Mouse (Mus musculus) midbrain, embryonic 12.5 days (tissue): ENCODE measurements around the gene Josd1. TPM values are rescaled to one million over a fixed set of nuclear protein-coding genes. Genes with fewer than 3 reads are reported as not detected.
"Not testable (repeated sequence)": the region's sequence is repeated elsewhere in the genome, so short reads cannot be mapped to it uniquely, and the experiment has no call there.

Experiments
- ATAC-seq: fragments of 200-750 bp; cut with Nextera tagmentation; 2 replicates; pipeline ENCODE4 v1.8.0; 2017; ENCODE audit warnings: low read depth, moderate TSS enrichment, moderate library complexity; ENCODE audit not compliant: low FRiP score
- H3K27ac ChIP-seq: fragments of 300-500 bp; sonication (generic); replicated peaks from 2 replicates; pipeline ENCODE4 v1.5.1; 2016; ENCODE audit warnings: mild to moderate bottlenecking
- H3K27me3 ChIP-seq: fragments of 300-500 bp; sonication (generic); 2 replicates; pipeline ENCODE4 v1.6.1; 2016; ENCODE audit warnings: mild to moderate bottlenecking
- H3K36me3 ChIP-seq: fragments of 300-500 bp; sonication (generic); 2 replicates; pipeline ENCODE4 v1.6.1; 2016
- H3K4me1 ChIP-seq: fragments of 300-500 bp; sonication (generic); 2 replicates; pipeline ENCODE4 v1.6.1; 2016
- H3K4me2 ChIP-seq: fragments of 300-500 bp; sonication (generic); replicated peaks from 2 replicates; pipeline ENCODE4 v1.6.1; 2016; ENCODE audit warnings: mild to moderate bottlenecking, moderate library complexity
- H3K4me3 ChIP-seq: fragments of 300-500 bp; sonication (generic); 2 replicates; pipeline ENCODE4 v1.5.1; 2016; ENCODE audit warnings: mild to moderate bottlenecking
- H3K9ac ChIP-seq: fragments of 300-500 bp; sonication (generic); replicated peaks from 2 replicates; pipeline ENCODE4 v1.6.1; 2016; ENCODE audit warnings: mild to moderate bottlenecking, moderate library complexity
- H3K9me3 ChIP-seq: fragments of 300-500 bp; sonication (generic); 2 replicates; pipeline ENCODE4 v1.6.1; 2016; ENCODE audit warnings: mild to moderate bottlenecking
- WGBS: fragments of 180-500 bp; shearing (Covaris S2); methylation state at CpG from one replicate; pipeline ENCODE4 v1.1.7; 2016; 5-methylcytosine and 5-hydroxymethylcytosine counted together
- polyA plus RNA-seq: library from polyadenylated mRNA; unstranded; fragments of >200 nt; fragmentation: Nextera tagmentation; extraction: Ambion mirVana; gene quantifications from 2 replicates; pipeline ENCODE4 v1.2.1, GENCODE M21; 2016

The Josd1 gene
- polyA plus RNA-seq, 1 experiment from 2014 or later: 24.8 TPM

DNA sequence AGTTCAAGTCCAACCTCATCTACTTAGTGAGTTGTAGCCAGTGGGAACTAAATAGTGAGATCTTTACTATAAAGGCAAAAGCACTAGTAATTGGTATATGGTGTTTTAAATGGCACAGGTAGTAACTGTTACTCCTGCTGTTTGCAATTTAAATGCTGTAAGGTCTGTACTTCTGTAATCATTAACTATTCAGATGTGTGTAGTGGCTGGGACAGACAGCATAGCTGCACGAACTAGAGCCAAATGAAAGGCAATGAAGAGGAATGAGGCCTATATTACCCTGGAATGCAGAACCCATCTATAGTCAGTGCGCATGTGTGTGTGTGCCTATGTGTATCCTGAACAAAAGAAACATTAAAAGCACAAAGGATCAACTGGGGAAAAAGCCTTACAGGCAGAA lies 9.8 kb downstream of the Josd1 start:
- Histone ChIP-seq H3K9ac (no peak overlapping the region), H3K9me3 (no peaks in the 10 kb centered on the region), H3K4me2 (no peak overlapping the region), H3K4me1 (peaks cover 1% of the 10 kb centered on the region), H3K27me3 (no peaks in the 10 kb centered on the region), H3K36me3 (peaks cover 39% of the 10 kb centered on the region), H3K27ac (no peak overlapping the region), H3K4me3 (no peak overlapping the region)
- no peak for ATAC-seq
- WGBS: 88% methylated on average over 2 of the region's 2 CpGs

DNA sequence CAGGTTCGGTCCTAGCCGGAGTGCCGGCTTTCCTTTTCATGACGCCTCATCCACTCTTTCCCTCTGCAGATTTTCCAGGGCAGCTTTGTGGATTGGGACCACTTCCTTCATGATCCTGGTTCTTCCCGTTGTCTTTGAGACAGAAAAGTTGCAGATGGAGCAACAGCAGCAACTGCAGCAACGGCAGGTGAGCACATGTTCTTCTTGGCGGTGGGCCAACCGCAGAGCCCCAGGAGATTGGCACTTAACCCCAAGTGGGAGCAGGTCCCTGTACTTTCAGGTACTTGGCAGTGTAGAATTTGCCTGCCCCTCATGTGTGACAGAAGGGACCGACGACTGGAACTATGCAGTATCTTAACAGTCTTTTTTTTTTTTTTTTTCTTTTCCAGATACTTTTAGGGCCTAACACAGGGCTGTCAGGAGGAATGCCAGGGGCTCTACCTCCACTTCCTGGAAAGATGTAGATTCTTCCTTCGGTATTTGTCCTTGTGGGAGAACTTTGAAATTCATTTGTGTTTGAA lies 15.8 kb downstream of the Josd1 start:
- peaks cover 55% of the 10 kb centered on the region for H3K36me3 ChIP-seq
- peak overlapping the region; percentile 95; the same call in 1 of the 2 replicates for H3K4me3 ChIP-seq
- not testable (repeated sequence) for H3K27ac ChIP-seq, ATAC-seq, H3K27me3 ChIP-seq, H3K9me3 ChIP-seq, H3K9ac ChIP-seq, H3K4me1 ChIP-seq
- peak overlapping the region; percentile 66 for H3K4me2 ChIP-seq
- WGBS: 89% methylated on average over 11 of the region's 11 CpGs

DNA sequence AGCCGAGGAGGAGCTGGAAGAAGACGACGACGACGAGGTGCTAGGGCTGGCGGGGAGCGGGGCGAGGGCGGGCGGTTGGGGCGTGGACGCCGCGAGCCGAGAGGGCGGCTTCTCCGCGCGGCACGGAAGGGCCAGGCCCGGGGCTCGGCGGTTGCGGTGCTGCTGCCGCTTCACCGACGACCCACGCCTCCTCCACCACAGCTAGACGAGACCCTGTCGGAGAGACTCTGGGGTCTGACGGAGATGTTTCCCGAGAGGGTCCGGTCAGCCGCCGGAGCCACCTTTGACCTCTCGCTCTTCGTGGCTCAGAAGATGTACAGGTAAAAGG lies 16.8 kb downstream of the Josd1 start:
- peaks cover 6% of the 10 kb centered on the region for H3K4me1 ChIP-seq
- peak overlapping the region; percentile 90 for H3K9ac ChIP-seq
- WGBS: under 1% methylated on average over 27 of the region's 37 CpGs
- H3K27ac ChIP-seq: 0 out of 2 replicates have a peak overlapping the region, but pooled peaks have one; percentile 52
- H3K27me3 ChIP-seq: no peaks in the 10 kb centered on the region
- H3K4me3 ChIP-seq: peak overlapping the region; percentile 95
- ATAC-seq: peak; percentile 67; the same call in 1 of the 2 replicates
- peaks cover 55% of the 10 kb centered on the region for H3K36me3 ChIP-seq
- peak overlapping the region; percentile 66 for H3K4me2 ChIP-seq
- H3K9me3 ChIP-seq: no peaks in the 10 kb centered on the region

DNA sequence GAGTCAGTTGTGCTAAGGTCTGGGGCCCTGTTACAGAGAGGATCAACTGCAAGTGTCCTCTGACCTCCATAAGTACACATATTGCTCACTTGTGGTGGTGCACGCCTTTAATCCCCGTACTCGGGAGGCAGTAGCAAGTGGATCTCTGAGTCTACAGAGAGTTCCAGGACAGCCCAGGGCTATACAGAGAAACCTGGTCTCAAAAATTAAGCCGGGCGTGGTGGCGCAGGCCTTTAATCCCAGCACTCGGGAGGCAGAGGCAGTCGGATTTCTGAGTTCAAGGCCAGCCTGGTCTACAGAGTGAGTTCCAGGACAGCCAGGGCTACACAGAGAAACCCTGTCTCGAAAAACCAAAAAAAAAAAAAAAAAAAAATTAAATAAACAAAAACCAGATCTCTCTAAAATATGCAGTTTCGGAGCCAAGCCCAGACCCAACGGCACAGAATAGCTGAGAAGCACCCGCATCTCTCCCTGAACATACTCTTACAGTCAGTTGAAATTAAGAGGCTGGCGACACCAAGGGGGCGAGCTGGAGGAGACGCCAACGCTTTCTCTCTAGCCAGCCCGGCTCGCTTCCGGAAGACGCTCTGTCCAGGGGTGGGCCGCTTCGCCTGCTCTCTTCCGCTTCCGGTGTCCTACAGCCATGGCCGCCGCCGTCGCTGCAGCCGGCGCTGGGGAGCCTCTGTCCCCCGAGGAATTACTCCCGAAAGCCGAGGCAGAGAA lies 17.3 kb downstream of the Josd1 start, which contains the start of gene Tomm22:
Tomm22 (plus strand) TSS at position 613 of the 723 bp plus-strand sequence.
- Histone ChIP-seq H3K27ac (0 out of 2 replicates have a peak within 1 kb of the TSS, but pooled peaks have one; percentile 52), H3K9ac (peak within 1 kb of the TSS; percentile 90), H3K27me3 (no peaks in the 10 kb centered on the region), H3K9me3 (no peaks in the 10 kb centered on the region), H3K4me1 (peaks cover 6% of the 10 kb centered on the region), H3K36me3 (peaks cover 56% of the 10 kb centered on the region), H3K4me3 (peak within 1 kb of the TSS; percentile 95), H3K4me2 (peak within 1 kb of the TSS; percentile 66)
- 18% methylated on average over 32 of the region's 33 CpGs for WGBS
- ATAC-seq: peak; percentile 96

DNA sequence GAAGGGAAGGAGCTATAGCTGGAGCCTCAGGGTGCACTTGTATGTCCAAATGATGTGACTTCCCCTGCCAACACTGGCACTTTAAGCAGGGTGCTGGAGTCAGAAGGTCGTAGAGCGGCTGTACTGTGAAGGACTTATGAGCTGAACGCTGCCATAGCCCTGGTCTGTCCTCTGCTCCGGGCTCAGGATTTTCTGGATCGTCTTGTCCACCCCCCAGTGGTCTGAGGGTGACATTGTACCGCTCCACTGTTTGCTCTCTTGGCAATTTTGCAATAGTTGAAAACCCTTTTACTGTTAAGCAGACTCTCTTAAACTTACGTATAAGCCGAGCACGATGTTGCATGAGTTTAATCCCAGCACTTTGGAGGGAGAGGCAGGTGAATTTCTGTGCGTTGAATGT lies 18.5 kb downstream of the Josd1 start:
- 73% methylated on average over 10 of the region's 10 CpGs for WGBS
- H3K4me2 ChIP-seq: no peak overlapping the region
- peaks cover 6% of the 10 kb centered on the region for H3K4me1 ChIP-seq
- no peaks in the 10 kb centered on the region for H3K9me3 ChIP-seq
- peaks cover 44% of the 10 kb centered on the region for H3K36me3 ChIP-seq
- H3K9ac ChIP-seq: no peak overlapping the region
- H3K27me3 ChIP-seq: no peaks in the 10 kb centered on the region
- H3K27ac ChIP-seq: no peak overlapping the region
- H3K4me3 ChIP-seq: no peak overlapping the region
- no peak for ATAC-seq

DNA sequence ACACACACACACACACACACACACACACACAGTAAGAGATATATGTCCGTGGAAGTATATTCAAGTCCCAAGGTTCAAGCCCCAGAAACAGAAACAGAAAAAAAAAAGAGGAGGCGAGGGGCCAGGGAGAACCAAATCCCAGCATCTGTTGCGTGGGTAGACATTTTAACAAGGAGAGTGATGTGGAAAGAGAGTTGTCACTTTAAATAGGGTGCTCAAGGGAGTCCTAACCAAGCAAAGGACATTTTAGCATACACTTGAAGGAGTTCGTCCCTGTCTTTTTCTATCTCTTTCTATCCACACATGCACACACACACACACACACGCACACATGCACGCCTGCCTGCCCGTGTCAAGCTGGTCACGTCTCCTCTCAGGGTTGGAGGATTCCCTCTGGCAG lies 23.1 kb downstream of the Josd1 start:
- Histone ChIP-seq H3K27me3 (no peaks in the 10 kb centered on the region), H3K9ac (no peak overlapping the region), H3K9me3 (no peaks in the 10 kb centered on the region), H3K4me2 (no peak overlapping the region), H3K4me1 (peaks cover 3% of the 10 kb centered on the region), H3K27ac (no peak overlapping the region), H3K36me3 (peaks cover 38% of the 10 kb centered on the region), H3K4me3 (no peak overlapping the region)
- 89% methylated on average over 8 of the region's 8 CpGs for WGBS
- ATAC-seq: no peak

DNA sequence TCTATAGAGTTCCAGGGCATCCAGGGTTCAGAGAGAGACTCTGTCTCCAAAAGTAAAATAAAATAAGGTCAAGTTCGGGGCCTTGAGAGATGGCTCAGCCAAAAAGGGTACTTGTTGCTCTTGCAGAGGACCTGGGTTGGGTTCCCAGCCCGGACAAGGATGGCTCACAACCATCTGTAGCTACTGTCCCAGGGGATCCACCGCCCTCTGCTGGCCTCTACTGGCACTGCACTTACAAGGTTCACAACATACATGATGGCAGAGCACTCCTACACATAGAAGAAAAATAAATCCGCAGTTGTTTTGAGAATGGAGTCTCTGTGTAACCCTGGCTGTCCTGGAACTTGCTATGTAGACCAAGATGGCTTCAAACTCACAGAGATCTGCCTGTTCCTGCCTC lies 25.9 kb downstream of the Josd1 start:
- H3K36me3 ChIP-seq: peaks cover 29% of the 10 kb centered on the region
- no peak for ATAC-seq
- H3K27me3 ChIP-seq: no peaks in the 10 kb centered on the region
- H3K4me1 ChIP-seq: peaks cover 12% of the 10 kb centered on the region
- H3K9me3 ChIP-seq: no peaks in the 10 kb centered on the region
- WGBS: 76% methylated on average over 4 of the region's 4 CpGs
- no peak overlapping the region for H3K4me2 ChIP-seq
- no peak overlapping the region for H3K27ac ChIP-seq
- H3K9ac ChIP-seq: no peak overlapping the region
- no peak overlapping the region for H3K4me3 ChIP-seq

DNA sequence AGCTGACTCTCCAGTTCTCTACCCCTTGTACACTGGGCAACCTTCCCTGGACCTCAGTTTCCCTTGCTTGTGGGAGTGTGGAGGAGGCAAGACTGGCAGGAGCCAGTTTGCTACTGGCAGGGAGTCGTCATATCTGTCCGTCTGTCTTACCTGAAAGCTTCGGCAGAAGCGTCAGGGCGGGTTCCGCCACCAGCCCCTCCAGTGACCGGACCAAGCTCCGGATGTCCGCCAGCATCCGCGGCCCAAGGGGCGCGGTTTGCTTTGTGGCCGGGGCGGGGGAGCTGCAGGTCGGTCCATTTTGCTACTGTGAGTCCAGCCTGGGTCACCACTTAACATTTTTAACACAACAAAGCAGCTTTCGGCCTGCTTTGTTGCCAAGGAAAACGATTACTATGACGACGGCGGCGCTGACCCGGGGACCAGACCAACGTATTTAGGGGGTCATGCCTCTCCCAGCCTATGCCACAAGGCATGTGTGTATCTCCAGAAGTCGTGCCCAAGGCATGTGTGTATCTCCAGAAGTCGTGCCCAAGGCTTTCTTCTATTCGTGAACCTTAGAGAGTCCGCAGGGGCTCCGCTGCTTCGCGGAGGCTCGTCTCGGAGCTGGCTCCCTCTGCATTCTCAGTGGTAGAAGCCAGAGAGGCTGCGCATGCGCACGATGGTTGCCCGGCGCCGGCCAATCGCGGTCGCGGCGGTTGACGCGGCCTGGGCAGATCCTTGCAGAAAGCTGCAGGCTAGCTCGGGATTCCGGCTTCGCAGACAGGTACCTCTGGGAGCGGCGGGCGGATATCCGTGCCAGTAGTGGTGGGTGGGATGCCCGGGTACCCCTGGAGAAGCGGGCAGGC lies 29.0 kb downstream of the Josd1 start, which contains the start of the genes Fam227a and Cby1:
Fam227a (minus strand) TSS at position 426 of the 845 bp plus-strand sequence.
Cby1 (plus strand) TSS at position 669 of the 845 bp plus-strand sequence.
- peak; percentile 87 for ATAC-seq
- H3K4me2 ChIP-seq: peak within 1 kb of the TSS; percentile 80
- no peaks in the 10 kb centered on the region for H3K27me3 ChIP-seq
- WGBS: under 1% methylated on average over 55 of the region's 55 CpGs
- no peaks in the 10 kb centered on the region for H3K9me3 ChIP-seq
- H3K36me3 ChIP-seq: peaks cover 14% of the 10 kb centered on the region; the same call in 1 of the 2 replicates
- H3K27ac ChIP-seq: peak within 1 kb of the TSS; percentile 94
- peak within 1 kb of the TSS; percentile 84 for H3K4me3 ChIP-seq
- H3K4me1 ChIP-seq: peaks cover 12% of the 10 kb centered on the region
- H3K9ac ChIP-seq: peak within 1 kb of the TSS; percentile 84

DNA sequence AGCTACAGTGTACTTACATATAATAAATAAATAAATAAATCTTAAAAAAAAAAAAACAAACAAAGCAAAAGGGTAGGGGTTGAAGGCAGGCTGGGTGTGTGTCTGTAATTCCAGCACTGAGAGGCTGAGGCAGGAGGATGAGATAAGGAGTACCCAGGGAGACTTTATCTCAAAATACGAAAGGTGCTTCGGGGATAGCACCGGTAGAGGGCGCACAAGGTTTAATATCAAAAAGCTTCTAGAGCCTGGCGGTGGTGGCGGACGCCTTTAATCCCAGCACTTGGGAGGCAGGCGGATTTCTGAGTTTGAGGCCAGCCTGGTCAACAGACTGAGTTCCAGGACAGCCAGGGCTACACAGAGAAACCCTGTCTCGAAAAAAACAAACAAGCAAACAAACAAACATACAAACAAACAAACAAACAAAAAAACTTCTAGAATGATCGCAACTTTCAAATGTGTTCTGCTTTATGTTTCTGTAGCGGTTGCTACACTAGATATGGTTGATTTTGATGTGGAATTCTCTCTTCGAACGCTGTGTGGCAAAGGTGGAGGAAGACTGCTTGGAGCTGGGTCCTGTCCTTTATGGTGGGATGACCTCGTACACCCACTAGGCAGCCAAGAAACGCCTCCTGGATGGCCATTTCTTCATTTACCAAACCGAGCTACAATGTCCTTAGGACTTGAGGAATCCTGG lies 29.7 kb downstream of the Josd1 start:
- WGBS: 5% methylated on average over 16 of the region's 16 CpGs
- ATAC-seq: no peak

DNA sequence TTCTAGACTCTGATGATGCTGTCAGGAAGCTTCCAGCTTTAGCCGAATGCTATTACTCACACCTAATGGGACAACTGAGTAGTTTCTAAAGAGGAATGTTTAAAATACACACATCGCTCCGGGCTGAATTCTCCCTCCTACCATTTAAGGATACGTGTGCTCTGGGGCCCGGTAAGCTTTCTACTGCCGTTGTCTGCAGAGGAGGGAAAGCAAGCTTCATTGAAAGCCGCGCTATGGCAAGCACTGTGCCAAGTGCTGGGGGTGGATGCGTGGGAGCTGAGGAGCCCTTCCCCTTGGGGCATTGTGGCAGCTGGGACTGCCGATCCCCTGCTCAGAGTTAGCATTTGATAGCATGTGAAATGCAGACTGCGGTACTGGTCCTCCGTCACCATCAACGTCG lies 31.3 kb downstream of the Josd1 start:
- H3K4me2 ChIP-seq: no peak overlapping the region
- WGBS: 93% methylated on average over 14 of the region's 14 CpGs
- no peak overlapping the region for H3K4me3 ChIP-seq
- H3K9me3 ChIP-seq: no peaks in the 10 kb centered on the region
- peaks cover 9% of the 10 kb centered on the region for H3K36me3 ChIP-seq
- H3K4me1 ChIP-seq: peaks cover 12% of the 10 kb centered on the region
- H3K9ac ChIP-seq: no peak overlapping the region
- H3K27me3 ChIP-seq: no peaks in the 10 kb centered on the region
- no peak overlapping the region for H3K27ac ChIP-seq
- ATAC-seq: no peak

More for the DNA sequence above, 29.7 kb downstream of the Josd1 start:
- Histone ChIP-seq H3K9ac (peak overlapping the region; percentile 84), H3K9me3 (no peaks in the 10 kb centered on the region), H3K4me1 (peaks cover 12% of the 10 kb centered on the region), H3K4me3 (peak overlapping the region; percentile 84), H3K4me2 (peak overlapping the region; percentile 80), H3K27ac (peak overlapping the region; percentile 94), H3K27me3 (no peaks in the 10 kb centered on the region), H3K36me3 (peaks cover 8% of the 10 kb centered on the region; the same call in 1 of the 2 replicates)

DNA sequence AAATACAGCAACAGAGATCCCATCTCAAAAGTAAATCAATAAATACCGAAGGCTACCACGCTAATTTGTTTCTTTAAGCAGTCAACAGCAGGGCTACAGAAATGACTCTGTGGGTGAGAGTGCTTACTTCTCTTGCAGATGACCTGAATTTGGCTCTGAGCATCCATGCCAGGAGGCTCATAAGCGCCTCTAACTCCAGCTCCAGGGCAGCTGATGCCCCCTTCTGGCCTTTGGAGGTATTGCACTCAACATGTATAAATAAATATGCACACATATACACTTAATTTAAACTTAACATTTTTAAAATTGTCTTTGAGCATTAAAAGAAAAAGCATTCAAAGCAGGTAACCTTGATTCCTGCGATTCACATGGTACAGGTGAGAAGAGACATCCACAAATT lies 36.2 kb downstream of the Josd1 start:
- Histone ChIP-seq H3K27me3 (no peaks in the 10 kb centered on the region), H3K9ac (no peak overlapping the region), H3K9me3 (no peaks in the 10 kb centered on the region), H3K36me3 (peaks cover 40% of the 10 kb centered on the region), H3K4me1 (no peaks in the 10 kb centered on the region), H3K4me2 (no peak overlapping the region), H3K4me3 (no peak overlapping the region), H3K27ac (no peak overlapping the region)
- ATAC-seq: no peak
- whole genome bisulfite sequencing: 73% methylated on average over 4 of the region's 4 CpGs
